In genomic region chr12:30201031-30201430, GRCm38 (mm10) we compare ENCODE assay signal across 18 mouse cellular contexts.
"Had no signal": no experiment of that assay in that cellular context is flagged by ENCODE, and none has a peak within 500 bp of the region (broad histone marks: within the 10 kb centered on the region; RNA-seq: fewer than 3 reads in every experiment).

No protein-coding gene starts in this region.

- DNase-seq: kidney, adult 2 months; kidney, postnatal 25 days; liver, postnatal 0 days; lung, embryonic 14.5 days; spleen, adult 18-20 months; thymus, postnatal 25 days had no signal

- ATAC-seq: intestine, postnatal 0 days; liver, postnatal 0 days; lung, postnatal 0 days; midbrain, embryonic 15.5 days had no signal

- H3K4me3 ChIP-seq: limb, embryonic 12.5 days; limb, embryonic 15.5 days; midbrain, embryonic 12.5 days; midbrain, embryonic 15.5 days; neural tube, embryonic 12.5 days; neural tube, embryonic 15.5 days; stomach, embryonic 15.5 days had no signal

- H3K27ac ChIP-seq: kidney, postnatal 0 days; limb, embryonic 12.5 days; limb, embryonic 15.5 days; liver, embryonic 14.5 days; macrophage; midbrain, embryonic 12.5 days; midbrain, embryonic 15.5 days; neural tube, embryonic 12.5 days; neural tube, embryonic 15.5 days; stomach, embryonic 15.5 days had no signal
